Mouse (Mus musculus) midbrain, embryonic 14.5 days (tissue): ENCODE results near the gene Bloc1s5. TPM values are rescaled to one million over a fixed set of nuclear protein-coding genes. Genes with fewer than 3 reads are reported as not detected.
"Not testable (repeated sequence)": the region's sequence is repeated elsewhere in the genome, so short reads cannot be mapped to it uniquely, and the experiment has no call there.

Experiments
- ATAC-seq: fragments of 200-750 bp; cut with Nextera tagmentation; 2 replicates; pipeline ENCODE4 v1.8.0; 2017; ENCODE audit warnings: moderate number of reproducible peaks, moderate library complexity; ENCODE audit not compliant: low FRiP score, low TSS enrichment
- DNase-seq: peaks from one replicate; pipeline ENCODE4 v3.0.0-alpha.2; 2015
- H3K27ac ChIP-seq: fragments of 300-500 bp; sonication (generic); replicated peaks from 2 replicates; pipeline ENCODE4 v1.5.1; 2014; ENCODE audit warnings: mild to moderate bottlenecking, low read depth, low read length, moderate library complexity
- H3K27me3 ChIP-seq: fragments of 300-500 bp; sonication (generic); 2 replicates; pipeline ENCODE4 v1.6.1; 2014; ENCODE audit warnings: low read length, control low read depth, mixed read lengths; ENCODE audit not compliant: control insufficient read depth, insufficient read depth
- H3K36me3 ChIP-seq: fragments of 300-500 bp; sonication (generic); 2 replicates; pipeline ENCODE4 v1.6.1; 2014; ENCODE audit warnings: low read length, control low read depth; ENCODE audit not compliant: control insufficient read depth, insufficient read depth
- H3K4me1 ChIP-seq: fragments of 300-500 bp; sonication (generic); 2 replicates; pipeline ENCODE4 v1.6.1; 2014; ENCODE audit warnings: mild to moderate bottlenecking, antibody characterized with exemption, low read length, control low read depth; ENCODE audit not compliant: control insufficient read depth, insufficient read depth
- H3K4me2 ChIP-seq: fragments of 300-500 bp; sonication (generic); 2 replicates; pipeline ENCODE4 v1.6.1; 2014; ENCODE audit warnings: mild to moderate bottlenecking, low read length, moderate library complexity
- H3K4me3 ChIP-seq: fragments of 300-500 bp; sonication (generic); replicated peaks from 2 replicates; pipeline ENCODE4 v1.5.1; 2014; ENCODE audit warnings: low read depth, low read length
- H3K9ac ChIP-seq: fragments of 300-500 bp; sonication (generic); replicated peaks from 2 replicates; pipeline ENCODE4 v1.6.1; 2014; ENCODE audit warnings: mild to moderate bottlenecking, low read length, moderate library complexity
- H3K9me3 ChIP-seq: fragments of 300-500 bp; sonication (generic); 2 replicates; pipeline ENCODE4 v1.6.1; 2016; ENCODE audit warnings: low read length, control low read depth, mixed read lengths; ENCODE audit not compliant: control insufficient read depth
- WGBS: fragments of 180-500 bp; shearing (Covaris S2); extraction: QIAGEN DNeasy Blood & Tissue Kit; methylation state at CpG from one replicate; pipeline ENCODE4 v1.1.7; 2014; 5-methylcytosine and 5-hydroxymethylcytosine counted together
- polyA plus RNA-seq: library from polyadenylated mRNA; unstranded; fragments of >200 nt; fragmentation: Nextera tagmentation; extraction: Ambion mirVana; gene quantifications from 2 replicates; pipeline ENCODE4 v1.2.1, GENCODE M21; 2014

Gene Bloc1s5
- 21.6 and 25.5 TPM in 2 replicates for polyA plus RNA-seq

- under 1% methylated on average over 44 of the region's 44 CpGs for WGBS
- DNase-seq, result peak; percentile 99
- Histone ChIP-seq H3K4me3 (peak within 1 kb of the TSS; percentile 83), H3K27ac (peak within 1 kb of the TSS; percentile 76), H3K27me3 (no peaks in the 10 kb centered on the region), H3K4me1 (0 out of 2 replicates have a peak, but pooled peaks cover 2% of the 10 kb centered on the region), H3K4me2 (peak within 1 kb of the TSS; percentile 84), H3K9ac (peak within 1 kb of the TSS; percentile 86), H3K9me3 (no peaks in the 10 kb centered on the region), H3K36me3 (peaks cover 5% of the 10 kb centered on the region; the same call in 1 of the 2 replicates)
- ATAC-seq, result peak; percentile 97
Measured at GRCm38 (mm10) chr13:38634800-38635269, at the start of gene Bloc1s5. Gene Bloc1s5 (minus strand): TSS chr13:38635109.

DNA sequence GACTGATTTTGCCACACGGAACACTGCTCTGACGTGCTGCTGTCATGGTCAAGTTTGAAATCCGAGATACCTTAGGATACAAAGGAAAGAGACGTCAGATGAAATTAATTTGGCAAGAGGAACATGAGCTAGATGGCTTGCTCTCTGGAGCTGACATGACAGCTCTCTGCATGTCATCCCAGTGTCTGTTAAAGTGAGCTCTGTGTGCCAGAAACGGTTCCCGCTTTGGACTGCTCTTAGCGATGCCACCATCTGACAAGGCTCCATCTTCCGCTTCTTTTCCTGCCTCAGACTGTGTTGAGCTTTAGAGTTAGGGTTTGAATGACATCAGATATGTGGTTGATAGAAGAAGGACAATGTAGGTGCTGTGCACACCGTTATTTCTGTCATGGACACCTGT is 37.4 kb upstream of the Bloc1s5 start:
- H3K36me3 ChIP-seq, result no peaks in the 10 kb centered on the region
- no peak overlapping the region for H3K27ac ChIP-seq
- no peaks in the 10 kb centered on the region for H3K4me1 ChIP-seq
- no peak for DNase-seq
- no peak overlapping the region for H3K4me3 ChIP-seq
- H3K9me3 ChIP-seq, result no peaks in the 10 kb centered on the region
- no peaks in the 10 kb centered on the region for H3K27me3 ChIP-seq
- H3K4me2 ChIP-seq, result no peak overlapping the region
- H3K9ac ChIP-seq, result no peak overlapping the region
- WGBS, result 80% methylated on average over 9 of the region's 9 CpGs
- ATAC-seq, result no peak

- not testable (repeated sequence) for H3K27ac ChIP-seq, H3K9ac ChIP-seq, ATAC-seq, H3K9me3 ChIP-seq, H3K36me3 ChIP-seq, H3K4me2 ChIP-seq, H3K4me1 ChIP-seq, DNase-seq, H3K4me3 ChIP-seq, H3K27me3 ChIP-seq
- 89% methylated on average over 6 of the region's 6 CpGs for WGBS
Measured at GRCm38 (mm10) chr13:38671451-38671850, 36.5 kb upstream of the Bloc1s5 start.

- Histone ChIP-seq H3K27ac (no peak overlapping the region), H3K4me3 (no peak overlapping the region), H3K9ac (no peak overlapping the region), H3K27me3 (no peaks in the 10 kb centered on the region), H3K9me3 (no peaks in the 10 kb centered on the region), H3K4me1 (no peaks in the 10 kb centered on the region), H3K4me2 (no peak overlapping the region), H3K36me3 (no peaks in the 10 kb centered on the region)
- no peak for DNase-seq
- no peak for ATAC-seq
Measured at GRCm38 (mm10) chr13:38670051-38670450, 35.1 kb upstream of the Bloc1s5 start.

DNA sequence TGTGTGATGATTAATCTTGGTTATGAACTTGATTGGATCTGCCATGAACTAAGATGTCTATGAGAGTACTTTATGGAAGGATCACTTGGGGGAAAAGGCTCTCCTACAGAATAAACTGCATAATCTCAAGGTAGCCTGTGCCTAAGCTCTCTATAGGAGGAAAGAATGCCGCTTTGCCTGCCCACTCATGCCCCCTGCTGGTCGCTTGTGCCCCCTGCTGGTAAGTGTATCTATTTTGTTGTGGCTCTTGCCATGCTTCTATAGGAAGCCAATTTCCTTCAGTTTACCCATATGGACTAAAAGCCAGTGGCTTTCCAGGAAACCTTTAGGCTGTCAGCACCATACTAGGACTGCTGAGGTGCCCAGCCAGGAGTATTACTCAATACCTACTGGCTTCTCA is 33.6 kb upstream of the Bloc1s5 start:
- H3K4me1 ChIP-seq, result no peaks in the 10 kb centered on the region
- WGBS, result 27% methylated on average over 2 of the region's 2 CpGs
- ATAC-seq, result no peak
- no peak overlapping the region for H3K4me2 ChIP-seq
- no peak for DNase-seq
- no peak overlapping the region for H3K27ac ChIP-seq
- H3K27me3 ChIP-seq, result no peaks in the 10 kb centered on the region
- H3K9ac ChIP-seq, result no peak overlapping the region
- H3K4me3 ChIP-seq, result no peak overlapping the region
- H3K9me3 ChIP-seq, result no peaks in the 10 kb centered on the region
- no peaks in the 10 kb centered on the region for H3K36me3 ChIP-seq

- Histone ChIP-seq H3K9ac (no peak overlapping the region), H3K36me3 (no peaks in the 10 kb centered on the region), H3K9me3 (no peaks in the 10 kb centered on the region), H3K27me3 (no peaks in the 10 kb centered on the region), H3K4me2 (no peak overlapping the region), H3K4me3 (no peak overlapping the region), H3K27ac (no peak overlapping the region), H3K4me1 (no peaks in the 10 kb centered on the region)
- ATAC-seq (no peak), DNase-seq (no peak)
- WGBS, result 69% methylated on average over 1 of the region's 1 CpGs
Measured at GRCm38 (mm10) chr13:38664753-38665152, 29.8 kb upstream of the Bloc1s5 start.

DNA sequence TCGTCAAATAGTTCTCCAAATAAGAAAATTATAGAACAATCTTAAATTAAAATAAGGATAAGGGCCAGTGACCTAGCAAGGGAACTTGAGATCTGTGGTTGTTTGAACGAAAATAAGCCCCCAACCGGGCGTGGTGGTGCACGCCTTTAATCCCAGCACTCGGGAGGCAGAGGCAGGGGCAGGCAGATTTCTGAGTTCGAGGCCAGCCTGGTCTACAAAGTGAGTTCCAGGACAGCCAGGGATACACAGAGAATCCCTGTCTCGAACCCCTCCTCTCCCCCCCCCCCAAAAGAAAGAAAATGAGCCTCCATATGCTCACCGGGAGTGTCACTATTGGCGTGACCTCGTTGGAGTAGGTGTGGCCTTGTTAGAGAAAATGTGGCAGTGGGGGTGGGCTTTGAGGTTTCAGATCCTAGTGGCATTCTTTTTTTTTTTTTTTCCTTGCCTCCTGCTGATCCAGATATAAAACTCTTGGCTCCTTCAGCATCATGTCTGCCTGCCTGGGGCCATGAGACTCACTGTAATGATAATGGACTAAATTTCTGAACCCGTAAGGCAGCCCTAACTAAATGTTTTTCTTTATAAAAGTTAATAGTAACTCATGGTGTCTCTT is 24.7 kb upstream of the Bloc1s5 start:
- H3K9me3 ChIP-seq, result no peaks in the 10 kb centered on the region
- DNase-seq, result no peak
- 89% methylated on average over 12 of the region's 12 CpGs for WGBS
- H3K4me1 ChIP-seq, result peaks cover 7% of the 10 kb centered on the region; the same call in 1 of the 2 replicates
- no peak for ATAC-seq
- peaks cover 13% of the 10 kb centered on the region for H3K36me3 ChIP-seq
- no peak overlapping the region for H3K27ac ChIP-seq
- H3K4me3 ChIP-seq, result no peak overlapping the region
- no peak overlapping the region for H3K4me2 ChIP-seq
- H3K27me3 ChIP-seq, result no peaks in the 10 kb centered on the region
- no peak overlapping the region for H3K9ac ChIP-seq

- WGBS, result under 1% methylated on average over 59 of the region's 59 CpGs
- Histone ChIP-seq H3K9me3 (no peaks in the 10 kb centered on the region), H3K9ac (peak within 1 kb of the TSS; percentile 84), H3K27me3 (no peaks in the 10 kb centered on the region), H3K4me1 (peaks cover 7% of the 10 kb centered on the region; the same call in 1 of the 2 replicates), H3K4me2 (peak within 1 kb of the TSS; percentile 59), H3K4me3 (peak within 1 kb of the TSS; percentile 98), H3K36me3 (peaks cover 22% of the 10 kb centered on the region), H3K27ac (peak within 1 kb of the TSS; percentile 87)
- DNase-seq (peak; percentile 95), ATAC-seq (peak; percentile 99)
Measured at GRCm38 (mm10) chr13:38658528-38659280, 23.8 kb upstream of the Bloc1s5 start, which contains the start of gene Eef1e1. Gene Eef1e1 (minus strand): TSS chr13:38659058.
